Mouse (Mus musculus) monocyte, adult 2 months (primary cell): ENCODE measurements around the gene Ift74.

Experiments used
- DNase-seq, 2 experiments: peaks; one replicate each; pipeline ENCODE4 v3.0.0; 2022; ENCODE audit warnings: low spot score in 2 of 2, low read depth in 1 of 2

The Ift74 gene

GRCm38 (mm10) chr4:94691078-94691477, 76.8 kb downstream of the Ift74 start:
- no peak for DNase-seq

GRCm38 (mm10) chr4:94692175-94692574, 77.9 kb downstream of the Ift74 start:
- DNase-seq = no peak

DNA sequence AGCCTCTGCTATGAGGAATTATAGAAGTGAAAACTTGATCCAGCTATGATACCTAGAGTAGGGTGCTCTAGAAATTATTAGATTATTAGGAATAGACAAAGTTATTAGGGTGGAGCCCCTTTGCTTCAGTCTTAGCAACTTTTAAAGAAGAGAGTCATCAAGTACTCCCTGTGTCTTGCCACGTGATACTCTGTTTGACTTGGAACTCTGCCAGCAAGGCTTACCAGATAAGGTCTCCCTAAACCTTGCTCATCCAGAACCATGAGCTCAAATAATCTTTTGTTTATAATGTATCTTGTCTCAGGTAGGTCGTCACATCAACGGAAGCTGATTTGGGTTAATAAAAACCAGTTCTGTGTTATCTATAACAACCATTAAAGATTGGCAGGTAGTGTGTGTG, 82.1 kb downstream of the Ift74 start:
- no peak for DNase-seq

GRCm38 (mm10) chr4:94711002-94711401, 96.7 kb downstream of the Ift74 start:
- DNase-seq = no peak

DNA sequence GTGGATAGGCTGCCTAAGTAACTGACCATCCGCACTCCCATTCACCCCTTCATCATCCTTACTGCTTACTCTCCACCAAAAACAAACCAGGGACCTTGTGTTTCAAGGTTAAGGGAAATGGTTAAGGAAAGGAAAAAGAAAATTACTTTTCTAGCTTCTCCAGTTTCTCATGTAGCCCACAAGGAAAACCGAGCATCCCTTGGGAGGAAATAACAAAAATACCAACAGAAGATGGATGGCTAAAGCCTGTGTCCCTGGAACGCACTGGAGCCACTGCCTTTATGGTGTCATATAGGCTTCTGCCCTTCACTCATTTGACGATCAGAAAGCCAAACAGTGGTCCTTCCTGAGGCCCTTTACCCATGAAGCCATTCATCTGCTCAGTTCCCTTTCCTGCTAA, 97.1 kb downstream of the Ift74 start:
- no peak for DNase-seq

GRCm38 (mm10) chr4:94713741-94714140, 99.5 kb downstream of the Ift74 start:
- DNase-seq = no peak

DNA sequence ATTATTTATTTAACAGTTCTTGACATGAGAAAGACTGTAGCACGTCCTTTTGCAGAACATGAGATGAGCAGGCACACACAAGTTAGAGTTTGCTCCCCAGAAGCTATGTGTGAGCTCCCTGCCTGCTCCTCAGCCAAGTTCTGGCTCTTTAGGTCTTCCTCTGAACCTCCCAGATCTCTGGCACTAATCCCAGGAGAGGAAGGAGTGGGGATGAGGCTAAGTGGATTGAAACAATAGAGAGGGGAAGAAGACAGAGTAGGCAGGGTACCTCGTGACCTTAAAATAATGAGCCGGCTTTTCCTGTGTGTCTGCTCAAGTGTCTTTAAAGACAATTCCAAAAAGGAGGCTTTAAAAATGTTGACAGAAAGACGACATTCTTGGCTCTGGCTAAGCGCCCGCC, 100.9 kb downstream of the Ift74 start:
- DNase-seq = no peak

DNA sequence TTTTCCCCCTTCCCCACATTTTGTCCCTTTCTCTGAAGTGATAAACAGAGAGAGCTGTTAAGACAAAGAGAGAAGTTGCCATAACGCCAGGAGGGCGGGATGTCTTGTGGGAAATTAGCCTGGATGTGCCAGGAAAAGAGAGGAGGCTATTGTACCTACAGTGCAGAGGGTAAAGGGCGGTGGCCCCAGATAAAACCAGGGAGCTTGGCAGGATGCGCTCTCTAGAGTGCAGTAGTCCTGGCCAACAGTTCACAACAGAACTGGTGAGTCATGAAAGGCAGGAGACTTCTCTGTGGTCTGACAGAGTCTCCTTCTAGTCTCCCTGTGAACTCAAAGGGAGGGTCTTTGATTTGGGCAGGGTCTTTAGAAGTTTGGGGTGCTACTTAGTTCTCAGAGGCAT, 111.5 kb downstream of the Ift74 start:
- no peak for DNase-seq

GRCm38 (mm10) chr4:94732721-94733120, 118.4 kb downstream of the Ift74 start:
- DNase-seq = no peak

DNA sequence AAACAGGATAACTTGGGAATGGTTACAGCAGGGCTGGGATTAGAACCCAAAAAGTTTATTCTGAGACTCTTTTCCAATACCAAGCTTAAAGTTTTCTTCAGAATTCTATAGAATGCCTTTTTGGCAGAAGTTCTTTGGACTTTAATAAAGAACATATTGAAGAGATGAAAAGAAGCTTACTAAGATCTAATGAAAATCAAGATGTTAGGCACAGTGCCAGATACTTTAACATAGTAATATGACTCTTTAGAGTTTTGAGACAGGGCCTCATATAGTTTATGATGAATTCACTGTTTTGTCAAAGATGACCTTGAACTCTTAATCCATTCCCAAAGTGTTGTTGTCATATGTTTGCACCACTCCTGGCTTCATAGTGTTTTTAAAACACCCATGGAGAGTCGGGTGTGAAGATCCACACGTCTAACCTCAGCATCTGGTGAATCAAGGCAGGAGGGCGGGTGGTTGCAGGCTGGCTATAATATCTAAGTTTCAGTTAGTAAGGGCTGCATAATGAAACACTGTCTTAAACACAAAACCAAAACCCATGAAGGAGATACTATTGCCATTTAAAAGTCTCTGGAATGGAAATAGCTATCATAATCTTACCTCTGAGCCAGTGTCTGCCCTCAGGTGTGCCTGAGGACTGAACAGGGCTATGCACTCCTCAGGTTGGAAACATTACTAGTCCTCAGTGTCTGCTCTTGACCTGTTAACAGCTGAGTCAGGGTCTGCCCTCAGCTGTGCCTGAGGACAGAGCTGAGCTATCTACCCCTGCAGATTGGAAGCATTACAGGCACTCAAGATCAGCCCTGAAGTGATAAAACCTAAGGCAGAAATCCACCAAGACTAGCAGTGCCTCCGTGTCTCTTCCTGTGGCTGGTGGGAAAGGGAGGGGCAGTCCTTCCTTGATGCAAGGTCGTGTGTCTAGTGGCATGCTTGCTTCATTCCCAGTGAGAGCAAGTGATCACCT, 123.3 kb downstream of the Ift74 start:
- DNase-seq = no peak

DNA sequence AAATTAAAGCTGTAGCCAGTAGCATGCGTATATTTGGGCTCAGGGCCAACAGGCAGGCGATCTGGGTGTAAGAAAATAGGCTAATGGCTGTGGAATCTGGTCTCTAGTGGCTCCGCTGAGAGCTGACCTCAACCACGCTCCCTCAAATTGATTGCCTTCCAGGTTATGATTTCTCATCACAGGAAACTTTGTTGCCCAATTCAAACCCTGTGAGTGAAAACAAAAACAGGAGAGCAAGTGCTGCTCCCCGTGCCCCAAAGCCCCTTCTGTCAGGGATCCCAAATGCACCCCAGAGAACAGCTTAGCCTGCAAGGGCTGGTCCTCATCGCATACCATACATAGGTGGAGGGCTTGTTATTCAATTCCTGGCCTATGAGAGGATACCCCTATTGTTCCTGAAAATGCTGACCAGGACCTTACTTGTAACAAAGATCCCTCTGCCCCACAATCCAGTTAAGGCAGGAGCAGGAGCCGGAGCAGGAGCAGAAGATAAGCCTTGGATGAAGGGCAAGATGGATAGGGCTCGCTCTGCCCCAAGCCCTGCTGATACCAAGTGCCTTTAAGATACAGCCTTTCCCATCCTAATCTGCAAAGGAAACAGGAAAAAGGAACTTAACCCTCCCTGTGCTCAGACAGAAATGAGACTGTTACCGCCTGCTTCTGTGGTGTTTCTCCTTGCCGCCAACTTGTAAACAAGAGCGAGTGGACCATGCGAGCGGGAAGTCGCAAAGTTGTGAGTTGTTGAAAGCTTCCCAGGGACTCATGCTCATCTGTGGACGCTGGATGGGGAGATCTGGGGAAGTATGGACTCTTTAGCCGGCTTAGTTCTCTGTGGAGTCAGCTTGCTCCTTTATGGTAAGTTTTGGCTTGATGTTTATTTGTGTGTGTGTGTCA, 124.8 kb downstream of the Ift74 start, which contains the start of gene Tek:
TSS of gene Tek (plus strand) at position 452 of the 894 bp plus-strand sequence.
- no peak for DNase-seq

DNA sequence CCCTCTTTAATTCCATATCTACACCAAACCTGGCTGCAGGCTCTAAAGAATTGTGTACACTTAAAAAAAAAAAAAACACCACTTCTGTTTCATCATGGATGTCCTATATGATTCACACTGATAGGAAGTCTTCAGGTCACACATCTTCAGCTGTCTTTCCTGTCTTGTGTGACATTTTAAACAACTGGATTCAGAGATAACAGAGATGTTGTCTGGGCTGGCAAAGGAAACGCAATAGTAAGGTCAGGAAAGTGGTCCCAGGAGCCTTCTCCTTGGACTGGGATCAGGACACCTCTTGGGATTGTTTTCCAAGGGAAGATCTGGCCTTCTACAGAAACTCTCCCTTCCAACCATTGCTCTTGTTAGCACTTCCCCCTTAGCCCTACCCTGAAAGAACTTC, 127.5 kb downstream of the Ift74 start:
- DNase-seq = no peak
